Mouse (Mus musculus): Measurements from ENCODE around the gene Ackr1.

- TF ChIP-seq POLR2A (IDR thresholded peaks at IDR 0.05; ENCODE audit: control insufficient read depth, low read depth, low read length) (no peak), CTCF (IDR thresholded peaks at IDR 0.05; ENCODE audit: control insufficient read depth, insufficient read depth, insufficient replicate concordance, low read depth, low read length) (no peak)
Observed at GRCm38 (mm10) chr1:173367356-173368046, 34.0 kb upstream of the Ackr1 start, which contains the start of gene Cadm3.
